Mouse (Mus musculus) kidney, embryonic 16.5 days (tissue): Measurements from ENCODE around the gene Tmem248. TPM values are rescaled to one million over a fixed set of nuclear protein-coding genes. Genes with fewer than 3 reads are reported as not detected.

Experiments
- ATAC-seq: fragments of 200-750 bp; cut with Nextera tagmentation; 2 replicates; pipeline ENCODE4 v1.8.0; 2017; ENCODE audit warnings: moderate TSS enrichment; ENCODE audit not compliant: low FRiP score, low TSS enrichment
- H3K27ac ChIP-seq: fragments of 300-500 bp; sonication (generic); 2 replicates; pipeline ENCODE4 v1.5.1; 2014; ENCODE audit warnings: low read length
- H3K27me3 ChIP-seq: fragments of 300-500 bp; sonication (generic); 2 replicates; pipeline ENCODE4 v1.6.1; 2014; ENCODE audit warnings: low read length, control low read depth, mixed read lengths; ENCODE audit not compliant: insufficient read depth
- H3K36me3 ChIP-seq: fragments of 300-500 bp; sonication (generic); 2 replicates; pipeline ENCODE4 v1.6.1; 2014; ENCODE audit warnings: low read length, control low read depth, mixed read lengths; ENCODE audit not compliant: insufficient read depth
- H3K4me1 ChIP-seq: fragments of 300-500 bp; sonication (generic); 2 replicates; pipeline ENCODE4 v1.6.1; 2014; ENCODE audit warnings: low read length, control low read depth, mixed read lengths; ENCODE audit not compliant: insufficient read depth
- H3K4me2 ChIP-seq: fragments of 300-500 bp; sonication (generic); replicated peaks from 2 replicates; pipeline ENCODE4 v1.6.1; 2014; ENCODE audit warnings: low read depth, low read length
- H3K4me3 ChIP-seq: fragments of 300-500 bp; sonication (generic); 2 replicates; pipeline ENCODE4 v1.5.1; 2014; ENCODE audit warnings: mild to moderate bottlenecking, low read length
- H3K9ac ChIP-seq: fragments of 300-500 bp; sonication (generic); replicated peaks from 2 replicates; pipeline ENCODE4 v1.6.1; 2014; ENCODE audit warnings: low read length
- H3K9me3 ChIP-seq: fragments of 300-500 bp; sonication (generic); 2 replicates; pipeline ENCODE4 v1.6.1; 2016; ENCODE audit warnings: low read length, control low read depth
- WGBS: fragments of 180-500 bp; shearing (Covaris S2); extraction: QIAGEN DNeasy Blood & Tissue Kit; methylation state at CpG from one replicate; pipeline ENCODE4 v1.1.7; 2014; 5-methylcytosine and 5-hydroxymethylcytosine counted together
- polyA plus RNA-seq: library from polyadenylated mRNA; unstranded; fragments of >200 nt; fragmentation: Nextera tagmentation; extraction: Ambion mirVana; gene quantifications from 2 replicates; pipeline ENCODE4 v1.2.1, GENCODE M21; 2015

Gene Tmem248
- polyA plus RNA-seq, 1 experiment from 2014 or later: 33.4 TPM

- ATAC-seq: peak; percentile 47; the same call in 1 of the 2 replicates
- 0% methylated on average over 10 of the region's 10 CpGs for WGBS
- peak overlapping the region; percentile 87 for H3K4me2 ChIP-seq
Observed at GRCm38 (mm10) chr5:130221760-130222145, 4.9 kb downstream of the Tmem248 start.

GRCm38 (mm10) chr5:130222146-130223004 lies 5.5 kb downstream of the Tmem248 start:
- Histone ChIP-seq H3K9ac (peak overlapping the region; percentile 97), H3K4me3 (peak overlapping the region; percentile 97), H3K27me3 (no peaks in the 10 kb centered on the region), H3K4me2 (peak overlapping the region; percentile 87), H3K36me3 (0 out of 2 replicates have a peak, but pooled peaks cover 5% of the 10 kb centered on the region), H3K27ac (peak overlapping the region; percentile 88), H3K9me3 (no peaks in the 10 kb centered on the region), H3K4me1 (peaks cover 22% of the 10 kb centered on the region)
- ATAC-seq: peak; percentile 86
- under 1% methylated on average over 79 of the region's 88 CpGs for WGBS

More at GRCm38 (mm10) chr5:130221760-130222145, 4.9 kb downstream of the Tmem248 start:
- Histone ChIP-seq H3K36me3 (0 out of 2 replicates have a peak, but pooled peaks cover 5% of the 10 kb centered on the region), H3K9ac (peak overlapping the region; percentile 97), H3K27ac (peak overlapping the region; percentile 88), H3K27me3 (no peaks in the 10 kb centered on the region), H3K9me3 (no peaks in the 10 kb centered on the region), H3K4me1 (peaks cover 20% of the 10 kb centered on the region), H3K4me3 (peak overlapping the region; percentile 97)

- peaks cover 21% of the 10 kb centered on the region for H3K4me1 ChIP-seq
- no peak overlapping the region for H3K4me3 ChIP-seq
- H3K9ac ChIP-seq: no peak overlapping the region
- H3K4me2 ChIP-seq: no peak overlapping the region
- no peak overlapping the region for H3K27ac ChIP-seq
- no peaks in the 10 kb centered on the region for H3K9me3 ChIP-seq
- ATAC-seq: no peak
- peaks cover 14% of the 10 kb centered on the region for H3K36me3 ChIP-seq
- WGBS: 88% methylated on average over 3 of the region's 3 CpGs
- H3K27me3 ChIP-seq: no peaks in the 10 kb centered on the region
Observed at GRCm38 (mm10) chr5:130226790-130227189, 9.9 kb downstream of the Tmem248 start.

GRCm38 (mm10) chr5:130228120-130228519 lies 11.2 kb downstream of the Tmem248 start:
- 56% methylated on average over 4 of the region's 4 CpGs for WGBS
- Histone ChIP-seq H3K9ac (no peak overlapping the region), H3K36me3 (peaks cover 25% of the 10 kb centered on the region), H3K27me3 (no peaks in the 10 kb centered on the region), H3K4me2 (no peak overlapping the region), H3K4me1 (peaks cover 18% of the 10 kb centered on the region), H3K4me3 (no peak overlapping the region), H3K9me3 (no peaks in the 10 kb centered on the region), H3K27ac (no peak overlapping the region)
- ATAC-seq: no peak

GRCm38 (mm10) chr5:130236302-130236701 lies 19.4 kb downstream of the Tmem248 start:
- Histone ChIP-seq H3K27me3 (no peaks in the 10 kb centered on the region), H3K9ac (no peak overlapping the region), H3K9me3 (no peaks in the 10 kb centered on the region), H3K27ac (no peak overlapping the region), H3K4me3 (no peak overlapping the region), H3K4me2 (no peak overlapping the region), H3K4me1 (no peaks in the 10 kb centered on the region), H3K36me3 (peaks cover 86% of the 10 kb centered on the region)
- no peak for ATAC-seq
- WGBS: 91% methylated on average over 8 of the region's 8 CpGs

- Histone ChIP-seq H3K27ac (no peak overlapping the region), H3K4me3 (no peak overlapping the region), H3K4me1 (no peaks in the 10 kb centered on the region), H3K27me3 (no peaks in the 10 kb centered on the region), H3K9me3 (no peaks in the 10 kb centered on the region), H3K9ac (no peak overlapping the region), H3K4me2 (no peak overlapping the region), H3K36me3 (peaks cover 81% of the 10 kb centered on the region)
- no peak for ATAC-seq
- 85% methylated on average over 7 of the region's 7 CpGs for WGBS
Observed at GRCm38 (mm10) chr5:130239236-130239635, 22.4 kb downstream of the Tmem248 start.

GRCm38 (mm10) chr5:130239856-130240255 lies 23.0 kb downstream of the Tmem248 start:
- no peak for ATAC-seq
- Histone ChIP-seq H3K9ac (no peak overlapping the region), H3K4me3 (no peak overlapping the region), H3K27me3 (no peaks in the 10 kb centered on the region), H3K27ac (no peak overlapping the region), H3K4me2 (no peak overlapping the region), H3K36me3 (peaks cover 81% of the 10 kb centered on the region), H3K4me1 (no peaks in the 10 kb centered on the region), H3K9me3 (no peaks in the 10 kb centered on the region)
- 96% methylated on average over 2 of the region's 2 CpGs for WGBS

- H3K4me3 ChIP-seq: no peak overlapping the region
- H3K36me3 ChIP-seq: peaks cover 79% of the 10 kb centered on the region
- H3K27ac ChIP-seq: no peak overlapping the region
- H3K27me3 ChIP-seq: no peaks in the 10 kb centered on the region
- H3K9ac ChIP-seq: no peak overlapping the region
- no peak for ATAC-seq
- no peaks in the 10 kb centered on the region for H3K9me3 ChIP-seq
- H3K4me1 ChIP-seq: no peaks in the 10 kb centered on the region
- WGBS: 91% methylated on average over 12 of the region's 12 CpGs
- H3K4me2 ChIP-seq: no peak overlapping the region
Observed at GRCm38 (mm10) chr5:130241426-130241825, 24.5 kb downstream of the Tmem248 start.

- 67% methylated on average over 5 of the region's 5 CpGs for WGBS
- Histone ChIP-seq H3K4me1 (no peaks in the 10 kb centered on the region), H3K4me2 (no peak overlapping the region), H3K27me3 (no peaks in the 10 kb centered on the region), H3K9me3 (no peaks in the 10 kb centered on the region), H3K4me3 (no peak overlapping the region), H3K36me3 (peaks cover 89% of the 10 kb centered on the region), H3K27ac (no peak overlapping the region), H3K9ac (no peak overlapping the region)
- no peak for ATAC-seq
Observed at GRCm38 (mm10) chr5:130247823-130248222, 30.9 kb downstream of the Tmem248 start.
